Mouse (Mus musculus): Measurements from ENCODE around the gene Chn2. TPM values are rescaled to one million over a fixed set of nuclear protein-coding genes. Genes with fewer than 3 reads are reported as not detected.

Gene Chn2
- polyA plus RNA-seq, 1 experiment, result not detected

DNA sequence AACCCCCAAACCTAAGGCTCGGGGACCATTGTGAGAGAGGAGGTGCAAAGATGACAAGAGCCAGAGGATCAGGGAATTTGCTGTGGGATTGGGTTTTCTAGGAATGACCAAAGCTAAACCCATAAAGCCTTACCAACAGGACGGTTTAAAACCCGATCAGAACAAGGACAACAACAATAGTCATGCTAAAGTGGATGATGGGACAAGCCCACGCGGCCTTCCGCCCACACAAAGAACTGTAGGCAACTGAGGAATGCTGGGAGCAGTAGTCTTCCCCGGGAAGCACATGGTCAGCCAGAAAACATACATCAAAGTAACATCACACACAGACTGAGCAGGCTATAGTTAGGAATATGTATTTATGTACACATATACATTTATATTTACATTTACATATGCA is 125.9 kb downstream of the Chn2 start:
- no peak for TF ChIP-seq GATA1 (IDR thresholded peaks at IDR 0.05; ENCODE audit: low read length)

DNA sequence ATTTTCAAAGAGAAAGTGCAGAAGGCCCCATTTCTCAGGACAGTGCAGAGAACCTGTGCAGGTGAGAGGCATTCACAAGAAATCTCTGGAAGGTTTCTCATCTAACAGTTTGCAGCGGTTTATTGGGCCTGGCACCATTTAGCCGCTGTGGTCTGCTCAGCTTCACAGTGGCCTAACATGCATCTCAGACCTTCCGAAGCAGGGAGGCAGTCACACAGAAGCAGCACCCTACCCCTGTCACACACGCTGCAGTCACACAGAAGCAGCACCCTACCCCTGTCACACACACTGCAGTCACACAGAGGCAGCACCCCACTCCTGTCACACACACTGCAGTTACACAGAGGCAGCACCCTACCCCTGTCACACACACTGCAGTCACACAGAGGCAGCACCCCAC is 126.5 kb downstream of the Chn2 start:
- no peak for TF ChIP-seq GATA1 (IDR thresholded peaks at IDR 0.05; ENCODE audit: low read length)

DNA sequence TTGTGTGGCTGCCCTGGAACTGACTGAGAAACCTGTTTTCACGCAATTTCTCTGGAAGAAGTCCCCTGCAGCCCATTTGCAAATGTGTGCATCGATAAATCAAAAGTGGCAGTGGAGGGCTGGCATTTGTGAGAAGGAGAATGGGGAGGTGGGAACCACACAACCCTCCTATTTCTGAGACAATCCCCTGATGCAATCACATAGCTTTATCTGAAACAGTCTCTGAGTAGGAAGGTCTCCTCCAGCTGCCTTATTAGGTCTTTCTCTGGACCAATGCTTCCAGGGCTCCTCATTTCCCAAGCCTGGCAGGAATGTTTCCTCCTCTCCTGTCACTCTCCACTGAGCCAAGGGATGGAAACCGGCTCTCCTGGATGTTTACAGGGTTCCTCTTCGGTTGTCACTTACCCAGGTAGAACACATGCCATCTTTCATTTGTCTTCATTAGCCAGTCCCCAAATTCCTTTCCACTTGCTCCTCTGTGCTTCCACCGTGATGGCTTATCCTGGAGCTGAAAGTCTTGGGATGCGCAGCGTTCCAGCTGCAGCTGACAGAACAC is 127.7 kb downstream of the Chn2 start:
- no peak for TF ChIP-seq GATA1 (IDR thresholded peaks at IDR 0.05; ENCODE audit: low read length)

DNA sequence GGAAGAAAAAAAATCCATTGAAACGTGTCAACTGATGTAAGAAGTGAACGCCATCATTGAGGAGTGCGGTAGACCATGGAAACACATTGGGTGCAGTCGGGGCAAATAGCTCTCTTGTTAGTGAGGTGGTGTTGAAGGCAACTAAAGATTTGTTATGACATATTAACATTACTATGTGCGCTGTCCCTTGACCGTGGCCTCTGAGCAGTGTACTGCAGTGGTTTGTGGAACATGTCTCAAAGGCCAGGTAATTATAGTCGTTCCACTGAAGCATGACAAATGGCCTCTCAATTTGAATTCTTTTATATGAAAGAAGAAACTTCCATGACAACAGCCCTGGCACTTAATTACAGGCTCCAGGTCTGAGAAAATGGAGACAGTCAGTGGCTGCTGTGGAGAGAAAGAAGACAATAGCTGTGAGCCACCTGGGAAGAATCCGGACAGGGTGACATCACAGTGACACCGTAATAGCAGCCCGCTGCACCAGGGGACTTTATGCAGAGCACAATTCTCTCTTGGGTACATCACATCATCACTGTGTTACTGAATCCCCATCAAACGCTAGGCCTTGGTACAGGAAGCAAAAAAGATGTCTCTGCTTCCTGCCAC is 131.0 kb downstream of the Chn2 start:
- no peak for TF ChIP-seq GATA1 (IDR thresholded peaks at IDR 0.05; ENCODE audit: low read length)

DNA sequence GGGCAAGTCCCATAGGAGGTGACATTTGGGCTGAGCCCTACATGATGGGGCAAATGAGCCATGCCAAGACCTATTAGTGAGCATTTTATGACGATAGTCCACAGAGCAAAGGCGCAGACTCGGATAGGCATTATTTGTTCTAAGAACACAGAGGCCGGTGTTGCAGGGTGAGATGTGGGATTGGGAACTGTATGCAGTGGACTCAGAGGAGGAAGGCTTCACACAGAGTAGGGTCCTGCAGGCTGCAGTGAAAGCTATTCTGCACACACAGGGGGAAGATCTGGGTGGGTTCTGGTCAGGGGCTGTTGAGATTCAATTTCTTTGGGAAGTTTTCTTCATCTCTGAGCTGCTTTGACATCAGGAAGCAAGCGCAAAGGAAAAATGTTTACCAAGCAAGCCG is 132.0 kb downstream of the Chn2 start:
- TF ChIP-seq GATA1 (IDR thresholded peaks at IDR 0.05; ENCODE audit: low read length), result no peak

DNA sequence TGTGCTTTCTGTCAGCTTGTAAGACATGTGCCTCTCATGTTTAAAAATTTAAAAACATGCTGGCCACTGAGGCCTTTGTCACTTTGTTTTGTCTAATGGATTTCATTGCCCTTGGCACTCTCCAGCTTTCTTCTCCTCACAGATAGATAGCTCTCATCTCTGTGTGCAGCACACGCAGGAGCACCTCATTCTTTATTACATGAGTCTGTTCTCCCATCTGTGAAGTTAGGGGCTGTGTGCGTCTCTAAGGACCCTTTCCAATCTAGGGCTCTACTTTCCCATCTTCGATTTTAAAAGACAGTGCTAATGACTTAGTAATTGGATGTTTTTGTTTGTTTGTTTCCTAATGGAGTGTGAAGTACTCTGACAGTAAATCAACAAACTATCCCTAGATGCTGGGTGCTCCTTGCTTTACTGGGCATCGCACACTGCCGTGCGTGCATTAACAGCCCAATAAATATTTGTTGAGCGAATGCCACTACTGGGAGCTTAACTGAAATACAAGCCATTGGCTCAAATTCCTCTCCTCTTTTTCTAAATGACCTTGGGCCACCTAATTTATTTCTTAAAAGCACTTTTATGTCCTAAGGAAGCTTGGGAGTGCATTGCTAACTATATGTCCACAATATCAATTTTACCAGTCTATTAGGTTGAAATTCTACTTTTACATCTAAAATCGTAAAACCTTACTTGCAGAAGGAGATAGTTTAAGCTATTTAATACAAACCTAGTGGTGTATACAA is 136.3 kb downstream of the Chn2 start:
- TF ChIP-seq GATA1 (IDR thresholded peaks at IDR 0.05; ENCODE audit: low read length), result no peak

DNA sequence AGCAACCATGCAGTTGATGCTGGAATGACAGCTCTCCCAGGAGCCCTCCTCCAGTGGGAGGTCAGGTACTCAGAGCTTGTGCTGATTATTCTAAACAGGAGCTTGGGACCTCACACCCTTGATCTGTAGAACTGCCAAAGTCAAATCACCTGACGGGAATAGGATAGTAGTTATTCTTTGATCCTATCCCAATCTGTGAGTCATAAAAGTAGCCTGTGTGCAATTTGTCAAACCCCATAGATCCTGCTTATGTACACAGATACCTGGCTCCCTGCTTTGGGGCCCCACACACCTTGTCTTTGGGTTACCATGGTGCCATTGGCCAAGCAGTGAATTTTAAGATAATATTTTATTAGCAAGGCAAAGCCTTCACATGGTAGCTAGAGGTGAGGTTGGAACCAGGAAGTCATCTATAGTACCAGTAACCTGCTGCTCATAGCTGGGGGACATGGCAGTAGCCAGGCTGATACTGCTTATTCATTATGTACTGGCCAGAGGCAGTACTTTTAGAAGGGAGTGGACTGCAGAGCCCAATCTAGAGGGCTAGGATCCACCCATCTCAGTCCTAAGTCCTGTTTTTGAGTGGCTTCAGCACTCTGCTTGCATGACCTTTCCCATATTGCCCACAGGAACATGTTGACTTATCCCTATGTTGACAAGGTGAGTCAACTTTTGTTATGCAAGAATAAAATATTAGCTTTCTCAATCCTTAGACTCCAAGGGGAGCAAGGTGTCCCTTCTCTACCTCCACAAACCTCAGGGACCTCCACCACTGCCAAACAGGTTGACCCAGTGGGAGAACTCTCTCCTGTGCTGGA is 139.9 kb downstream of the Chn2 start:
- no peak for TF ChIP-seq GATA1 (IDR thresholded peaks at IDR 0.05; ENCODE audit: low read length)

DNA sequence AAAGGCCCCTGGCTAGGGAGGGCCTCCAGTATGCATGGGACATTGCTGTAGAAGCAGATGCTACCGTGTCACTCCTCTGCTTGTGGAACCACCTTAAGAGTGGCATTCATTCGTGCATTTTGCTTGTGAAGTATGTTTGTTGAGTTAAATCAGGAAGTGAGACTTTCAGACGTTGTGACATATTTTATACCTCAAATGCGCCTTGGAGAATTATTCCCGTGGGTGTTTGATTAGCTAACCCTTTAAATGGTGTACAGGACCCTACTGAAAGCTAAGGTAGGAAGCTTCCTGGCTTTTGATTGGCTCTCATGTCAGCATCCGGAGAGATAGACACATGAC is 140.5 kb downstream of the Chn2 start:
- TF ChIP-seq GATA1 (IDR thresholded peaks at IDR 0.05; ENCODE audit: low read length), result no peak

DNA sequence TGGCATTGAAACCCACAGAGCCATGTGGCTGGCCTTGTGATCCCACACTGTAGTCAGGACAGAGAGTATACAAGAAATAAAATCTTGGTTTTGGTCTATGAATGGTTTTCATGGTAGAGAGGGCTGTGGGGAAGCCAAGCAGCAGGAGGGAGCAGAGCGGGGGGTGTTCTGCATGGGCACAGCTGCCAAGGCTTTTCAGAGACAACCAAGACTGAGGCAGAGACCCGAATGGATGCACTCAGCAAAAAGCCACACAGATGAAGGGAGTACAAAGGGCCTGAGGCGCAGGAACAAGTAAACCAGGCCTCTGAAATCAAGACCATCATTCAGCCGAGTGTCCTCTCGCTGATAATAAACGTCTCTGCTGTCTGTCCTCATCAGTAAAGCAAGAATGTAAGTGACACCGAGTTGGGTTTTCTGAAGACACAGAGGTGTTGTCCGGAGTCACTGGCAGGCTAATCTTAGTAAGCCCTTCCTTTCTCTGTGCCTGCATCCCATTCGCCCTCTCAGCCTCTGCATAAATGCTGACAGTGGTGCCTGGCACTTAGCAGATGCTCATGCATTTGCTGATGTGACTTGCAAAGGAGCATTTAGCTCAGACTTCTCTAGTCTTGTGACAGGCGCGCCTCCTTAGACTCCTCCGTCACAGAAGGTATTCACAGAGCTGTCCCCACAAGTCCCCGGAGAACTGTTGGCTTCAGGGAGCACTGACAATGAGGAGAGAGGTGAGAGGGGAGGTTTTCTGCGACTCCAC is 144.6 kb downstream of the Chn2 start:
- no peak for TF ChIP-seq GATA1 (IDR thresholded peaks at IDR 0.05; ENCODE audit: low read length)

DNA sequence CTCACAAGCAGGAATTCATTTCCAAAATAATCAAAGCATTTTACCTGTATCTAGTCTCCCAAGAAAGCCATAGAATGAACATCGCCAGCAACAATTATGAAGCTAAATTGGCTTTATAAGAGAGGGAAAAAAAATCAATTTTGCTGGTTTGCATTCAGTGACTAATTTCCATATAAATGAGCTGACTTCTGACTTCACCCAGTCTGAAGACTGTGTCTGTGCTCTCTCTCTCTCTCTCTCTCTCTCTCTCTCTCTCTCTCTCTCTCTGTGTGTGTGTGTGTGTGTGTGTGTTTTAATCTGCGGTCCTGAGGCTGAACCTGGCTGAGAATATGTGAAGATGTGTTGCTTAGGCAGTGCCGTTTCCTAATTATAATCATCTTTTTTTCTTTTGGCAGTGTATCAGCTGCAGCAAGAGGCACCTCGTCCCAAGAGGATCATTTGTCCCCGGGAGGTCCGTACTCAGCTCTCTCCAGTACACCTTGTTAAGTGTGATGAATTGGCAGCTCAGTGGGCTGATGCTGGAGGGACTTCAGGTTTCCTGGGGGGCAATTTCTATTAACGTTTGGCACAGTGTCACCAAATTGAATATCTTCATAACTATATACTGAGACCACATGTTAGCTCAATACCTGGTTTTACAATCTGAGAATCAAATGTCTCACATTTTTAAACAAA is 154.4 kb downstream of the Chn2 start:
- no peak for TF ChIP-seq GATA1 (IDR thresholded peaks at IDR 0.05; ENCODE audit: low read length)

DNA sequence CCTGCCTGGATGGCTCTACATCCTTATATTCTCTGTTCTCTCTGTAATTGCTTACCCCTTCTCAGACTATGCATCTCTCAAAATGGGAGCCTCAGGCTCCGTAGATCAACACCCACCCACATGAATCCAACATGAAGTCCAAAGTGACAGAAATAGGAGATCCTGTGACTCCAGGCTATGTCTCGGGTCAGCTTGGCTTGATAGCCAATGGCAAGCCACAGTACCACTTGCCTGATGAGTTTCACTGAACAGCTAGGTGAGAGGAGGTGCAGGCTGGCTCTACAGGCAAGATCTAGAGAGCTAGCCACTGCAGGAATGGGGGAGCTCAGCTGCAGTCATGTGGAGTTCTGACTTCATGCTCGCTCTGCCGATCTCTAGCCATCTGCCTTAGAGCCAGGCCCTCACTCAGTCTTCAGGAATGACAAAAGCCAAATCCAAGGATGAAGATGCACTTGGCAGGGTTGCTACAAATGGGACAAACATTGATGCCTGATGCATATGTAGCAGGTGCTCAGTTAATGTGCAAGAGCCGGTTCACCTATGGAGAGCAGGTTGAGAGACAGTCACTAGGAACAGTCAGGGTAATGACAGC is 158.6 kb downstream of the Chn2 start:
- TF ChIP-seq GATA1 (IDR thresholded peaks at IDR 0.05; ENCODE audit: low read length), result no peak

DNA sequence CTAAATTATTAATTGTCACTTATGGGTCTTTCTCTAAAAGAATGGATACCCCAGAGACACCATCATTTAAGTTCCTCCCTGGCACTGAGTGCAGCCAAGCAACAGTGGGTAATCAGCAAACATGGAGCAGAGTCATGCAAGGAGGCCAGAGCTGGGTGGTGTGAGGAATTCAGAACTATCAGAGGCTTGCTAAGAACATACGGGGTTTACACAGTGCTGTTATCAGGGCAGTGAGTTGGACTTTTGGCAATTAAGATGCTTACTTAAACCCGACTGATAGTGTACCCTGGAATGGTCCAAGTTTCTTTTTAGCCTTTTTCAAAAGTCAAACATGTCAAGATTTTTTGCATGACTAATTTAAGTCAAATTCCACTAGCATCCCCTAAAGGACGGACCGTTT is 160.2 kb downstream of the Chn2 start:
- TF ChIP-seq GATA1 (IDR thresholded peaks at IDR 0.05; ENCODE audit: low read length), result no peak

DNA sequence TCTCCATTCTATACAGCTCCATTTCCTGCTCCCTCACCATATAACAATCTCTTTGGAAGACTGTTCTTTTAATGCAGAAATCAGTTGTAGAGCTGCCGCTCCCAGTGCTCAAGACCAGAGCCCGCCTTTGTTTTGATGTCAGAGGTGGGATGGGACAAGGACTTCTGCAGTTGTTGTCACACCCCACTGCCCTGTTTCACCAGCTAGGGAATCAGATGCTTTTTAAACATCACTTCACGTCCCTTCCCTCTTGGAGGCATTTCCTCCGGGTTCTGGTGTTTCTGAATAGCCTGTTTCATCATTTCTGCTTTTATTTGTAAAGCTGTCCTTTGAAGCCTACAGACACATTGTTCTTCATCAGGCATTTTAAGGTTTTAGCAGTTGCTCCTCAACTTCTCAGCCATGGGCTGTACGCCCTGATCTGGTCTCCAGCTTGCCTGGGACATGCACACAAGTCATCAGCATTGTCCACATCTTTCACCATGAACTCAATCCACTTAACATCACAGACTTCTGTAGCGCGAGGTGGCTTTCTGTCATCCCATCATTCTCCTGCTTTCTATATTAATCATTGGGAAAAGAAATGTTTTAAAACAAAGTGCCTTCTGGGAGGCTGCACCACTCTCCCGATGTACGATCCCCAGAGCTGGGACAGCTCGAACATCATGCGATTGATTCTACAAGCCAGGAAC is 160.8 kb downstream of the Chn2 start:
- no peak for TF ChIP-seq GATA1 (IDR thresholded peaks at IDR 0.05; ENCODE audit: low read length)
